Mouse (Mus musculus) heart, embryonic 16.5 days (tissue): ENCODE data around the gene Inmt. TPM values are rescaled to one million over a fixed set of nuclear protein-coding genes. Genes with fewer than 3 reads are reported as not detected.

Source experiments
- ATAC-seq: fragments of 200-750 bp; cut with Nextera tagmentation; replicated peaks from 2 replicates; pipeline ENCODE4 v1.8.0; 2017; ENCODE audit warnings: moderate number of reproducible peaks; ENCODE audit not compliant: insufficient read depth, low FRiP score; ENCODE audit errors: extremely low read depth
- H3K27ac ChIP-seq: fragments of 300-500 bp; sonication (generic); 2 replicates; pipeline ENCODE4 v1.5.1; 2014; ENCODE audit warnings: mild to moderate bottlenecking, low read length, control low read depth, moderate library complexity
- H3K27me3 ChIP-seq: fragments of 300-500 bp; sonication (generic); 2 replicates; pipeline ENCODE4 v1.6.1; 2014; ENCODE audit warnings: low read length, mixed read lengths; ENCODE audit not compliant: control insufficient read depth, insufficient read depth
- H3K36me3 ChIP-seq: fragments of 300-500 bp; sonication (generic); 2 replicates; pipeline ENCODE4 v1.6.1; 2014; ENCODE audit not compliant: control insufficient read depth, insufficient read depth
- H3K4me1 ChIP-seq: fragments of 300-500 bp; sonication (generic); 2 replicates; pipeline ENCODE4 v1.6.1; 2014; ENCODE audit warnings: low read length, mixed read lengths; ENCODE audit not compliant: control insufficient read depth, insufficient read depth
- H3K4me2 ChIP-seq: fragments of 300-500 bp; sonication (generic); 2 replicates; pipeline ENCODE4 v1.6.1; 2014; ENCODE audit warnings: low read depth, mild to moderate bottlenecking, control low read depth, low read length
- H3K4me3 ChIP-seq: fragments of 300-500 bp; sonication (generic); 2 replicates; pipeline ENCODE4 v1.5.1; 2014; ENCODE audit warnings: mild to moderate bottlenecking, control low read depth, low read length
- H3K9ac ChIP-seq: fragments of 300-500 bp; sonication (generic); 2 replicates; pipeline ENCODE4 v1.6.1; 2014; ENCODE audit warnings: low read length, control low read depth
- H3K9me3 ChIP-seq: fragments of 300-500 bp; sonication (generic); replicated peaks from 2 replicates; pipeline ENCODE4 v1.6.1; 2016; ENCODE audit warnings: low read length; ENCODE audit not compliant: control insufficient read depth
- WGBS: fragments of 180-500 bp; shearing (Covaris S2); extraction: QIAGEN DNeasy Blood & Tissue Kit; methylation state at CpG from one replicate; pipeline ENCODE4 v1.1.7; 2014; 5-methylcytosine and 5-hydroxymethylcytosine counted together
- polyA plus RNA-seq: library from polyadenylated mRNA; unstranded; fragments of >200 nt; fragmentation: Nextera tagmentation; extraction: Ambion mirVana; gene quantifications from 2 replicates; pipeline ENCODE4 v1.2.1, GENCODE M21; 2015

Gene Inmt
- polyA plus RNA-seq, 1 experiment from 2014 or later: not detected

GRCm38 (mm10) chr6:55175456-55175855, 613 bp upstream of the Inmt start:
- Histone ChIP-seq H3K36me3 (no peaks in the 10 kb centered on the region), H3K4me2 (no peak overlapping the region), H3K9me3 (no peaks in the 10 kb centered on the region), H3K9ac (no peak overlapping the region), H3K4me1 (peaks cover 2% of the 10 kb centered on the region; the same call in 1 of the 2 replicates), H3K27me3 (no peaks in the 10 kb centered on the region), H3K27ac (no peak overlapping the region), H3K4me3 (no peak overlapping the region)
- WGBS: 32% methylated on average over 2 of the region's 2 CpGs
- no peak for ATAC-seq

- no peak for ATAC-seq
These were observed 898 bp downstream of the Inmt start for GRCm38 (mm10) chr6:55173941-55174349.

GRCm38 (mm10) chr6:55173171-55173570, 1.7 kb downstream of the Inmt start:
- WGBS: 61% methylated on average over 10 of the region's 10 CpGs
- ATAC-seq: no peak
- no peak overlapping the region for H3K4me3 ChIP-seq

More at GRCm38 (mm10) chr6:55173941-55174349, 898 bp downstream of the Inmt start:
- 0 out of 2 replicates have a peak, but pooled peaks cover 1% of the 10 kb centered on the region for H3K27me3 ChIP-seq
- H3K36me3 ChIP-seq: no peaks in the 10 kb centered on the region
- H3K27ac ChIP-seq: no peak overlapping the region
- H3K9ac ChIP-seq: no peak overlapping the region
- 59% methylated on average over 3 of the region's 3 CpGs for WGBS
- no peaks in the 10 kb centered on the region for H3K9me3 ChIP-seq
- no peak overlapping the region for H3K4me2 ChIP-seq
- H3K4me1 ChIP-seq: peaks cover 2% of the 10 kb centered on the region; the same call in 1 of the 2 replicates
- no peak overlapping the region for H3K4me3 ChIP-seq

GRCm38 (mm10) chr6:55171638-55172037, 3.2 kb downstream of the Inmt start:
- Histone ChIP-seq H3K4me3 (no peak overlapping the region), H3K4me1 (peaks cover 2% of the 10 kb centered on the region; the same call in 1 of the 2 replicates), H3K9ac (no peak overlapping the region), H3K36me3 (no peaks in the 10 kb centered on the region), H3K4me2 (no peak overlapping the region), H3K27ac (no peak overlapping the region), H3K9me3 (no peaks in the 10 kb centered on the region), H3K27me3 (0 out of 2 replicates have a peak, but pooled peaks cover 3% of the 10 kb centered on the region)
- ATAC-seq: no peak
- WGBS: 52% methylated on average over 4 of the region's 4 CpGs

More at GRCm38 (mm10) chr6:55173171-55173570, 1.7 kb downstream of the Inmt start:
- H3K4me2 ChIP-seq: no peak overlapping the region
- no peak overlapping the region for H3K9ac ChIP-seq
- 0 out of 2 replicates have a peak, but pooled peaks cover 3% of the 10 kb centered on the region for H3K27me3 ChIP-seq
- no peaks in the 10 kb centered on the region for H3K36me3 ChIP-seq
- H3K27ac ChIP-seq: no peak overlapping the region
- no peaks in the 10 kb centered on the region for H3K9me3 ChIP-seq
- H3K4me1 ChIP-seq: peaks cover 2% of the 10 kb centered on the region; the same call in 1 of the 2 replicates

GRCm38 (mm10) chr6:55169818-55170217, 5.0 kb downstream of the Inmt start:
- no peak overlapping the region for H3K4me2 ChIP-seq
- H3K27ac ChIP-seq: no peak overlapping the region
- no peak overlapping the region for H3K4me3 ChIP-seq
- ATAC-seq: no peak
- no peaks in the 10 kb centered on the region for H3K36me3 ChIP-seq
- WGBS: 67% methylated on average over 5 of the region's 5 CpGs
- H3K9ac ChIP-seq: no peak overlapping the region
- no peaks in the 10 kb centered on the region for H3K9me3 ChIP-seq
- 0 out of 2 replicates have a peak, but pooled peaks cover 3% of the 10 kb centered on the region for H3K27me3 ChIP-seq
- H3K4me1 ChIP-seq: no peaks in the 10 kb centered on the region

- peak; percentile 53; the same call in 1 of the 2 replicates for ATAC-seq
- no peak overlapping the region for H3K4me2 ChIP-seq
- 0 out of 2 replicates have a peak, but pooled peaks cover 3% of the 10 kb centered on the region for H3K27me3 ChIP-seq
- H3K4me1 ChIP-seq: no peaks in the 10 kb centered on the region
- no peak overlapping the region for H3K9ac ChIP-seq
- WGBS: 46% methylated on average over 7 of the region's 7 CpGs
- no peaks in the 10 kb centered on the region for H3K9me3 ChIP-seq
- H3K27ac ChIP-seq: no peak overlapping the region
- H3K36me3 ChIP-seq: no peaks in the 10 kb centered on the region
- no peak overlapping the region for H3K4me3 ChIP-seq
These were observed 7.9 kb downstream of the Inmt start for GRCm38 (mm10) chr6:55166777-55167463.

- Histone ChIP-seq H3K27ac (no peak overlapping the region), H3K9ac (no peak overlapping the region), H3K4me1 (no peaks in the 10 kb centered on the region), H3K27me3 (no peaks in the 10 kb centered on the region), H3K4me3 (no peak overlapping the region), H3K4me2 (no peak overlapping the region), H3K36me3 (no peaks in the 10 kb centered on the region), H3K9me3 (no peaks in the 10 kb centered on the region)
- no peak for ATAC-seq
- WGBS: 74% methylated on average over 8 of the region's 8 CpGs
These were observed 11.7 kb downstream of the Inmt start for GRCm38 (mm10) chr6:55163046-55163584.

- no peak overlapping the region for H3K4me3 ChIP-seq
- 52% methylated on average over 5 of the region's 5 CpGs for WGBS
- H3K36me3 ChIP-seq: no peaks in the 10 kb centered on the region
- no peak overlapping the region for H3K4me2 ChIP-seq
- no peaks in the 10 kb centered on the region for H3K27me3 ChIP-seq
- no peak overlapping the region for H3K9ac ChIP-seq
- H3K27ac ChIP-seq: no peak overlapping the region
- no peak for ATAC-seq
- H3K4me1 ChIP-seq: no peaks in the 10 kb centered on the region
- no peaks in the 10 kb centered on the region for H3K9me3 ChIP-seq
These were observed 13.5 kb downstream of the Inmt start for GRCm38 (mm10) chr6:55161311-55161761.

GRCm38 (mm10) chr6:55159256-55159655, 15.6 kb downstream of the Inmt start:
- no peaks in the 10 kb centered on the region for H3K4me1 ChIP-seq
- no peak overlapping the region for H3K4me2 ChIP-seq
- H3K9ac ChIP-seq: no peak overlapping the region
- WGBS: 78% methylated on average over 1 of the region's 1 CpGs
- no peak overlapping the region for H3K4me3 ChIP-seq
- ATAC-seq: no peak
- H3K27me3 ChIP-seq: no peaks in the 10 kb centered on the region
- no peaks in the 10 kb centered on the region for H3K36me3 ChIP-seq
- H3K27ac ChIP-seq: no peak overlapping the region
- H3K9me3 ChIP-seq: no peaks in the 10 kb centered on the region
